In genomic region chr17:35274770-35275169, GRCm38 (mm10) we compare ENCODE assay signal across 8 mouse cellular contexts. TPM values are rescaled to one million over a fixed set of nuclear protein-coding genes. Genes with fewer than 3 reads are reported as not detected.
DNase-seq lines count a peak whose midpoint lies in the region; ATAC-seq and TF ChIP-seq lines count a peak whose summit lies in the region.

No protein-coding gene starts in this region.

- peak; percentile 67 for TF ChIP-seq CTCF in bone marrow macrophage, adult 2 months (IDR thresholded peaks at IDR 0.05; ENCODE audit: low read depth, low read length)
- peak; percentile 79 for TF ChIP-seq CTCF in embryonic fibroblast, embryonic 13.5 days (IDR thresholded peaks at IDR 0.05; ENCODE audit: borderline replicate concordance, insufficient read depth, low read length)

- H3K4me3 ChIP-seq in bone marrow macrophage, adult 2 months (ENCODE audit: insufficient read depth, low read length) = no peak overlapping the region
- no peak overlapping the region for H3K4me3 ChIP-seq in embryonic fibroblast, embryonic 13.5 days (ENCODE audit: insufficient read depth, low read length)
- H3K4me3 ChIP-seq in heart, embryonic 16.5 days (ENCODE audit: low read length) = no peak overlapping the region
- no peak overlapping the region for H3K4me3 ChIP-seq in liver, embryonic 16.5 days (ENCODE audit: low read depth, low read length)
- H3K4me3 ChIP-seq in neural tube, embryonic 11.5 days (ENCODE audit: low read depth, low read length) = no peak overlapping the region
- H3K4me3 ChIP-seq in stomach, embryonic 16.5 days (replicated peaks; ENCODE audit: low read length) = no peak overlapping the region

- H3K4me1 ChIP-seq in bone marrow macrophage, adult 2 months (ENCODE audit: control insufficient read depth, insufficient read depth, low read length) = peaks cover 9% of the 10 kb centered on the region
- no peaks in the 10 kb centered on the region for H3K4me1 ChIP-seq in embryonic fibroblast, embryonic 13.5 days (ENCODE audit: control insufficient read depth, insufficient read depth, low read length)
- no peaks in the 10 kb centered on the region for H3K4me1 ChIP-seq in heart, embryonic 16.5 days (ENCODE audit: control insufficient read depth, insufficient read depth, low read length)
- no peaks in the 10 kb centered on the region for H3K4me1 ChIP-seq in liver, embryonic 16.5 days (ENCODE audit: control insufficient read depth, low read depth, low read length)
- H3K4me1 ChIP-seq in neural tube, embryonic 11.5 days (ENCODE audit: control insufficient read depth, insufficient read depth, low read length) = no peaks in the 10 kb centered on the region
- no peaks in the 10 kb centered on the region for H3K4me1 ChIP-seq in stomach, embryonic 16.5 days (ENCODE audit: control insufficient read depth, insufficient read depth, low read length)

- no peak overlapping the region for H3K9ac ChIP-seq in heart, embryonic 16.5 days (ENCODE audit: low read length)
- no peak overlapping the region for H3K9ac ChIP-seq in liver, embryonic 16.5 days (ENCODE audit: low read depth, low read length)
- H3K9ac ChIP-seq in neural tube, embryonic 11.5 days (ENCODE audit: low read length) = no peak overlapping the region
- H3K9ac ChIP-seq in stomach, embryonic 16.5 days (ENCODE audit: low read length) = no peak overlapping the region

- H3K4me2 ChIP-seq in heart, embryonic 16.5 days (ENCODE audit: low read depth, low read length) = no peak overlapping the region
- H3K4me2 ChIP-seq in liver, embryonic 16.5 days (ENCODE audit: low read depth, low read length) = no peak overlapping the region
- H3K4me2 ChIP-seq in neural tube, embryonic 11.5 days (ENCODE audit: low read depth) = no peak overlapping the region
- H3K4me2 ChIP-seq in stomach, embryonic 16.5 days (ENCODE audit: low read depth, low read length) = no peak overlapping the region

- peak; percentile 86 for DNase-seq in CD4-positive, CD25-positive, alpha-beta regulatory T cell, adult 2 months (ENCODE audit: low read depth, low spot score)
- DNase-seq in kidney, postnatal 14 days = peak; percentile 90
- peak; percentile 88 for DNase-seq in neural tube, embryonic 11.5 days (ENCODE audit: low spot score)

- peaks cover 2% of the 10 kb centered on the region; the same call in 1 of the 2 replicates for H3K9me3 ChIP-seq in heart, embryonic 16.5 days (replicated peaks; ENCODE audit: control insufficient read depth, low read length)
- H3K9me3 ChIP-seq in liver, embryonic 16.5 days (replicated peaks; ENCODE audit: control insufficient read depth, low read length) = no peaks in the 10 kb centered on the region
- H3K9me3 ChIP-seq in neural tube, embryonic 11.5 days (ENCODE audit: control insufficient read depth, low read length) = no peaks in the 10 kb centered on the region
- no peaks in the 10 kb centered on the region for H3K9me3 ChIP-seq in stomach, embryonic 16.5 days (replicated peaks; ENCODE audit: control insufficient read depth, low read length)

- TF ChIP-seq POLR2A in bone marrow macrophage, adult 2 months (IDR thresholded peaks at IDR 0.05; ENCODE audit: borderline replicate concordance, low read depth, low read length) = no peak
- no peak for TF ChIP-seq POLR2A in embryonic fibroblast, embryonic 13.5 days (IDR thresholded peaks at IDR 0.05; ENCODE audit: low read depth, low read length)

- H3K27ac ChIP-seq in bone marrow macrophage, adult 2 months (ENCODE audit: insufficient read depth, low read depth, low read length) = no peak overlapping the region
- H3K27ac ChIP-seq in embryonic fibroblast, embryonic 13.5 days (ENCODE audit: insufficient read depth, low read length) = no peak overlapping the region
- H3K27ac ChIP-seq in heart, embryonic 16.5 days (ENCODE audit: low read length) = no peak overlapping the region
- no peak overlapping the region for H3K27ac ChIP-seq in liver, embryonic 16.5 days (ENCODE audit: low read length)
- no peak overlapping the region for H3K27ac ChIP-seq in neural tube, embryonic 11.5 days (ENCODE audit: low read depth, low read length)
- H3K27ac ChIP-seq in stomach, embryonic 16.5 days (ENCODE audit: low read length) = no peak overlapping the region

- H3K27me3 ChIP-seq in heart, embryonic 16.5 days (ENCODE audit: control insufficient read depth, insufficient read depth, low read length) = peaks cover 16% of the 10 kb centered on the region
- peaks cover 16% of the 10 kb centered on the region for H3K27me3 ChIP-seq in liver, embryonic 16.5 days (ENCODE audit: control insufficient read depth, insufficient read depth, low read depth, low read length)
- 0 out of 2 replicates have a peak, but pooled peaks cover 6% of the 10 kb centered on the region for H3K27me3 ChIP-seq in neural tube, embryonic 11.5 days (ENCODE audit: control insufficient read depth, insufficient read depth, low read length)
- no peaks in the 10 kb centered on the region for H3K27me3 ChIP-seq in stomach, embryonic 16.5 days (ENCODE audit: control insufficient read depth, insufficient read depth, low read length)

- ATAC-seq in heart, embryonic 16.5 days (replicated peaks; ENCODE audit: extremely low read depth, insufficient read depth, low FRiP score) = peak; percentile 28; the same call in 1 of the 2 replicates
- ATAC-seq in liver, embryonic 16.5 days (ENCODE audit: low read depth) = 0 out of 2 replicates have a peak, but pooled peaks have one; percentile 41
- 0 out of 2 replicates have a peak, but pooled peaks have one; percentile 6 for ATAC-seq in neural tube, embryonic 11.5 days (ENCODE audit: insufficient read depth, low FRiP score, low TSS enrichment)
- peak; percentile 59; the same call in 1 of the 2 replicates for ATAC-seq in stomach, embryonic 16.5 days (ENCODE audit: insufficient read depth, low FRiP score)

- 3% methylated on average over 11 of the region's 11 CpGs for WGBS in heart, embryonic 16.5 days
- 3% methylated on average over 11 of the region's 11 CpGs for WGBS in liver, embryonic 16.5 days (ENCODE audit: insufficient replicate concordance)
- WGBS in neural tube, embryonic 11.5 days = 7% methylated on average over 11 of the region's 11 CpGs
- WGBS in stomach, embryonic 16.5 days = 6% methylated on average over 11 of the region's 11 CpGs

- no peaks in the 10 kb centered on the region for H3K36me3 ChIP-seq in heart, embryonic 16.5 days (ENCODE audit: control insufficient read depth, insufficient read depth)
- no peaks in the 10 kb centered on the region for H3K36me3 ChIP-seq in liver, embryonic 16.5 days (ENCODE audit: control insufficient read depth, insufficient read depth)
- H3K36me3 ChIP-seq in neural tube, embryonic 11.5 days (ENCODE audit: control insufficient read depth, insufficient read depth, low read length) = no peaks in the 10 kb centered on the region
- H3K36me3 ChIP-seq in stomach, embryonic 16.5 days (ENCODE audit: control insufficient read depth, insufficient read depth, low read length) = no peaks in the 10 kb centered on the region

RNA-seq across cellular contexts. Expression of gene H2-D1, which starts 12.2 kb away (rescaled TPM):
- polyA plus RNA-seq in bone marrow macrophage, adult 2 months (2012; ENCODE audit: insufficient read depth, insufficient read length, missing spikeins) = 2,808 and 2,856 TPM in 2 replicates
- polyA plus RNA-seq in embryonic fibroblast, embryonic 13.5 days (2011; ENCODE audit: insufficient read length, low read depth, missing spikeins) = 98.1 and 108 TPM in 2 replicates
- polyA plus RNA-seq in heart, embryonic 16.5 days (2015; fragmentation: Nextera tagmentation; extraction: Ambion mirVana) = 90.5 and 110 TPM in 2 replicates
- polyA plus RNA-seq in liver, embryonic 16.5 days (2015; fragmentation: Nextera tagmentation; extraction: Ambion mirVana) = 98.3 and 107 TPM in 2 replicates
- polyA plus RNA-seq in neural tube, embryonic 11.5 days (2014; fragmentation: Nextera tagmentation; extraction: Ambion mirVana) = 47.9 and 56.5 TPM in 2 replicates
- polyA plus RNA-seq in stomach, embryonic 16.5 days (2015; fragmentation: Nextera tagmentation; extraction: Ambion mirVana) = 169 and 219 TPM in 2 replicates

RNA-seq across cellular contexts. Expression of gene Ddx39b, which starts 33.2 kb away (rescaled TPM):
- polyA plus RNA-seq in bone marrow macrophage, adult 2 months (2012; ENCODE audit: insufficient read depth, insufficient read length, missing spikeins) = 164 and 169 TPM in 2 replicates
- polyA plus RNA-seq in embryonic fibroblast, embryonic 13.5 days (2011; ENCODE audit: insufficient read length, low read depth, missing spikeins) = 182 and 227 TPM in 2 replicates
- 256 and 260 TPM in 2 replicates for polyA plus RNA-seq in heart, embryonic 16.5 days (2015; fragmentation: Nextera tagmentation; extraction: Ambion mirVana)
- 128 and 133 TPM in 2 replicates for polyA plus RNA-seq in liver, embryonic 16.5 days (2015; fragmentation: Nextera tagmentation; extraction: Ambion mirVana)
- polyA plus RNA-seq in neural tube, embryonic 11.5 days (2014; fragmentation: Nextera tagmentation; extraction: Ambion mirVana) = 634 and 672 TPM in 2 replicates
- 340 and 353 TPM in 2 replicates for polyA plus RNA-seq in stomach, embryonic 16.5 days (2015; fragmentation: Nextera tagmentation; extraction: Ambion mirVana)

RNA-seq across cellular contexts. Expression of gene Nfkbil1, which starts 39.2 kb away (rescaled TPM):
- 15.5 and 15.7 TPM in 2 replicates for polyA plus RNA-seq in bone marrow macrophage, adult 2 months (2012; ENCODE audit: insufficient read depth, insufficient read length, missing spikeins)
- 7.9 and 10.1 TPM in 2 replicates for polyA plus RNA-seq in embryonic fibroblast, embryonic 13.5 days (2011; ENCODE audit: insufficient read length, low read depth, missing spikeins)
- 8.4 and 8.8 TPM in 2 replicates for polyA plus RNA-seq in heart, embryonic 16.5 days (2015; fragmentation: Nextera tagmentation; extraction: Ambion mirVana)
- 2.8 and 2.9 TPM in 2 replicates for polyA plus RNA-seq in liver, embryonic 16.5 days (2015; fragmentation: Nextera tagmentation; extraction: Ambion mirVana)
- 4.7 and 5.0 TPM in 2 replicates for polyA plus RNA-seq in neural tube, embryonic 11.5 days (2014; fragmentation: Nextera tagmentation; extraction: Ambion mirVana)
- 6.4 and 8.8 TPM in 2 replicates for polyA plus RNA-seq in stomach, embryonic 16.5 days (2015; fragmentation: Nextera tagmentation; extraction: Ambion mirVana)

RNA-seq across cellular contexts. Expression of gene Atp6v1g2, which starts 41.3 kb away (rescaled TPM):
- polyA plus RNA-seq in bone marrow macrophage, adult 2 months (2012; ENCODE audit: insufficient read depth, insufficient read length, missing spikeins) = 11.2 and 15.1 TPM in 2 replicates
- 2.0 and 3.7 TPM in 2 replicates for polyA plus RNA-seq in embryonic fibroblast, embryonic 13.5 days (2011; ENCODE audit: insufficient read length, low read depth, missing spikeins)
- polyA plus RNA-seq in heart, embryonic 16.5 days (2015; fragmentation: Nextera tagmentation; extraction: Ambion mirVana) = 10.1 and 10.4 TPM in 2 replicates
- 0.58 and 1.0 TPM in 2 replicates for polyA plus RNA-seq in liver, embryonic 16.5 days (2015; fragmentation: Nextera tagmentation; extraction: Ambion mirVana)
- polyA plus RNA-seq in neural tube, embryonic 11.5 days (2014; fragmentation: Nextera tagmentation; extraction: Ambion mirVana) = 14.1 and 16.8 TPM in 2 replicates
- polyA plus RNA-seq in stomach, embryonic 16.5 days (2015; fragmentation: Nextera tagmentation; extraction: Ambion mirVana) = 6.0 and 6.8 TPM in 2 replicates

RNA-seq across cellular contexts. Expression of gene H2-Q1, which starts 45.4 kb away (rescaled TPM):
- polyA plus RNA-seq in bone marrow macrophage, adult 2 months (2012; ENCODE audit: insufficient read depth, insufficient read length, missing spikeins) = 0.63 and 0.80 TPM in 2 replicates
- polyA plus RNA-seq in embryonic fibroblast, embryonic 13.5 days (2011; ENCODE audit: insufficient read length, low read depth, missing spikeins) = not detected in 2 replicates
- polyA plus RNA-seq in heart, embryonic 16.5 days (2015; fragmentation: Nextera tagmentation; extraction: Ambion mirVana) = not detected in 2 replicates
- 0.56 and 0.77 TPM in 2 replicates for polyA plus RNA-seq in liver, embryonic 16.5 days (2015; fragmentation: Nextera tagmentation; extraction: Ambion mirVana)
- not detected in 2 replicates for polyA plus RNA-seq in neural tube, embryonic 11.5 days (2014; fragmentation: Nextera tagmentation; extraction: Ambion mirVana)
- polyA plus RNA-seq in stomach, embryonic 16.5 days (2015; fragmentation: Nextera tagmentation; extraction: Ambion mirVana) = 0.74 and 0.75 TPM in 2 replicates

Comparison
In these comparisons a context has a peak if more than half of its experiments do, and no peak if none do; other contexts are left out.
1. ATAC-seq: peak in every context shown above with its lines; median percentile 59 in stomach, embryonic 16.5 days; 41 in liver, embryonic 16.5 days; 28 in heart, embryonic 16.5 days; 6 in neural tube, embryonic 11.5 days.
2. RNA of gene H2-D1, which starts 12.2 kb away (polyA plus RNA-seq): 2,808 to 2,856 TPM in bone marrow macrophage, adult 2 months; 169 to 219 TPM in stomach, embryonic 16.5 days, 90.5 to 110 TPM in heart, embryonic 16.5 days, 98.3 to 107 TPM in liver, embryonic 16.5 days, 98.1 to 108 TPM in embryonic fibroblast, embryonic 13.5 days and 47.9 to 56.5 TPM in neural tube, embryonic 11.5 days; every median in the first group is over 10 times any median in the second.
3. Peak in every context shown above with its lines, with median percentiles within 50 percentile points of each other: DNase-seq.